Mouse (Mus musculus) bone marrow macrophage, adult 2 months (primary cell): ENCODE data around the gene Grik4.

Source experiments
- CTCF ChIP-seq: IDR thresholded peaks from 2 replicates; pipeline ENCODE4 v1.5.1; 2012; ENCODE audit warnings: low read depth, mild to moderate bottlenecking, low read length, moderate library complexity
- POLR2A ChIP-seq: IDR thresholded peaks from 2 replicates; pipeline ENCODE4 v1.6.1; 2012; ENCODE audit warnings: mild to moderate bottlenecking, low read depth, low read length, borderline replicate concordance

DNA sequence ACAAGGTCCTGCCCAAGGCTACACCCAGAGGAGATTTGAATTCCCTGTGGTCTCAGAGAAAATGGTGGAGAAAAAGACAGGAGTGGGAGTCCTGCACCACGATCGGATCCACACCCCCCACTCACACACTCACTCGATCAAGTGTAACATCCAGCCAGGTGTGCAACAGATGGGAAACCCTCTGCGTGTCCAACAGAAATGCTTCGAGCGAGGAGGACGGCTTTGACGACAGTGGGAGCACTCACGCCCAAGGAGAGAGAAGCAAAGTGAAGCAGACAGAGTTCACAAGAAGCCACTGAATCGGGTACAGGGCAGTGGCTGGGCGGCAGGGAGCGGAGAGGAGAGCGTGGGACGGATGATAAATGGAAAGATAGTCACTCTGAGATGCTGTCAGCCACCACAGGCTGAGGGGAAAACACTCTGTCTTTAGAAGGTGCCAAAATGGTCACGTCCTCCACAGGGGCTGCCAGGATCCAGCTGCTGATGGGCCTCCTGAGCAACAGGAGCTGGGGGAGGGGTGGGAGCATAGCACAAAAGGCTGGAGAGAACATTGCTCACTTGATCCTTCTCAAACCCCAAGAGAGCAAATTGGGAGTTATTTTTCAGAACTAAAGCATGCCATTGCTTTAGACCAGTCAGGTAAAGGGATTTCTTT lies 58.1 kb downstream of the Grik4 start:
- TF ChIP-seq CTCF (no peak), POLR2A (no peak)
